Mouse (Mus musculus) midbrain, embryonic 16.5 days (tissue): Measurements from ENCODE around the gene 4930449I24Rik. TPM values are rescaled to one million over a fixed set of nuclear protein-coding genes. Genes with fewer than 3 reads are reported as not detected.
"Not testable (repeated sequence)": the region's sequence is repeated elsewhere in the genome, so short reads cannot be mapped to it uniquely, and the experiment has no call there.

ENCODE experiments used
- ATAC-seq: fragments of 200-750 bp; cut with Nextera tagmentation; 2 replicates; pipeline ENCODE4 v1.8.0; 2017; ENCODE audit warnings: moderate TSS enrichment
- H3K27ac ChIP-seq: fragments of 300-500 bp; sonication (generic); 2 replicates; pipeline ENCODE4 v1.5.1; 2014; ENCODE audit warnings: mild to moderate bottlenecking, low read length, mixed read lengths
- H3K27me3 ChIP-seq: fragments of 300-500 bp; sonication (generic); 2 replicates; pipeline ENCODE4 v1.6.1; 2014; ENCODE audit warnings: low read depth, low read length, mixed read lengths; ENCODE audit not compliant: control insufficient read depth, insufficient read depth
- H3K36me3 ChIP-seq: fragments of 300-500 bp; sonication (generic); 2 replicates; pipeline ENCODE4 v1.6.1; 2014; ENCODE audit warnings: mild to moderate bottlenecking, low read length, moderate library complexity, mixed read lengths; ENCODE audit not compliant: control insufficient read depth, insufficient read depth
- H3K4me1 ChIP-seq: fragments of 300-500 bp; sonication (generic); 2 replicates; pipeline ENCODE4 v1.6.1; 2014; ENCODE audit warnings: mild to moderate bottlenecking, low read length, mixed read lengths; ENCODE audit not compliant: control insufficient read depth, insufficient read depth
- H3K4me2 ChIP-seq: fragments of 300-500 bp; sonication (generic); 2 replicates; pipeline ENCODE4 v1.6.1; 2014; ENCODE audit warnings: mild to moderate bottlenecking, low read length, mixed read lengths
- H3K4me3 ChIP-seq: fragments of 300-500 bp; sonication (generic); 2 replicates; pipeline ENCODE4 v1.5.1; 2014; ENCODE audit warnings: low read depth, mild to moderate bottlenecking, low read length, moderate library complexity, mixed read lengths
- H3K9ac ChIP-seq: fragments of 300-500 bp; sonication (generic); 2 replicates; pipeline ENCODE4 v1.6.1; 2014; ENCODE audit warnings: low read depth, low read length, mixed read lengths
- H3K9me3 ChIP-seq: fragments of 300-500 bp; sonication (generic); replicated peaks from 2 replicates; pipeline ENCODE4 v1.6.1; 2014; ENCODE audit warnings: mild to moderate bottlenecking, low read length, mixed read lengths; ENCODE audit not compliant: control insufficient read depth, poor library complexity, severe bottlenecking
- WGBS: fragments of 180-500 bp; shearing (Covaris S2); extraction: QIAGEN DNeasy Blood & Tissue Kit; methylation state at CpG from one replicate; pipeline ENCODE4 v1.1.7; 2014; 5-methylcytosine and 5-hydroxymethylcytosine counted together
- polyA plus RNA-seq: library from polyadenylated mRNA; unstranded; fragments of >200 nt; fragmentation: Nextera tagmentation; extraction: Ambion mirVana; gene quantifications from 2 replicates; pipeline ENCODE4 v1.2.1, GENCODE M21; 2015

The 4930449I24Rik gene
- not detected in 2 replicates for polyA plus RNA-seq

- WGBS = no CpG with 5 or more reads among the region's 5 CpGs
- not testable (repeated sequence) for H3K27ac ChIP-seq, ATAC-seq, H3K27me3 ChIP-seq, H3K36me3 ChIP-seq, H3K4me2 ChIP-seq, H3K4me1 ChIP-seq, H3K9ac ChIP-seq, H3K4me3 ChIP-seq, H3K9me3 ChIP-seq
These were observed at the start of gene 4930449I24Rik for GRCm38 (mm10) chr5:146502099-146502498. TSS of gene 4930449I24Rik (plus strand) at chr5:146502399.

DNA sequence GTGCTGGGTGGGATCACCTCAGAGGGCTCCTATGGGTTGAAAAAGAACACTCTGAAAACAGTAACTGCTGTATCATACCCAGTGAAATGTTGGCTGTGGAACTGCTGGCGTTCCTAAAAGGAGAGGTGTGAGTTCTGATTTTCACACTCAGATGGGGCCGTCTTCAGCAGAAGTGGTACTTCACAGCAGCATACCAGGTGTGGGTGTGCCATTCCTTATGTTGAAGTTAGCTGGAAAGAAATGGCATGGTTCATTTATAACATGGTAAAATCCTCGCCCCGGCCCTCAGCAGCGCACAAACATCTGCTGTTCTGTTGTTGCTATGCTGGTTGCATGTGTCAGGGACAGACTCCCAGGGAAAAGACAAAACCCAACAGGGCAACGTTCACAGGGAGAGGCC, 48.6 kb upstream of the 4930449I24Rik start:
- H3K27me3 ChIP-seq = no peaks in the 10 kb centered on the region
- no peak overlapping the region for H3K27ac ChIP-seq
- no peak overlapping the region for H3K9ac ChIP-seq
- no peaks in the 10 kb centered on the region for H3K4me1 ChIP-seq
- no peaks in the 10 kb centered on the region for H3K9me3 ChIP-seq
- ATAC-seq = no peak
- H3K36me3 ChIP-seq = peaks cover 12% of the 10 kb centered on the region
- WGBS = 93% methylated on average over 6 of the region's 6 CpGs
- no peak overlapping the region for H3K4me3 ChIP-seq
- H3K4me2 ChIP-seq = no peak overlapping the region

- Histone ChIP-seq H3K4me3 (no peak overlapping the region), H3K27me3 (no peaks in the 10 kb centered on the region), H3K36me3 (peaks cover 15% of the 10 kb centered on the region), H3K4me1 (no peaks in the 10 kb centered on the region), H3K27ac (no peak overlapping the region), H3K9ac (no peak overlapping the region), H3K4me2 (no peak overlapping the region), H3K9me3 (no peaks in the 10 kb centered on the region)
- no peak for ATAC-seq
- 85% methylated on average over 8 of the region's 8 CpGs for WGBS
These were observed 40.6 kb upstream of the 4930449I24Rik start for GRCm38 (mm10) chr5:146461612-146462011.

- Histone ChIP-seq H3K9ac (no peak overlapping the region), H3K4me1 (no peaks in the 10 kb centered on the region), H3K9me3 (no peaks in the 10 kb centered on the region), H3K4me3 (no peak overlapping the region), H3K4me2 (no peak overlapping the region), H3K36me3 (peaks cover 10% of the 10 kb centered on the region), H3K27ac (no peak overlapping the region), H3K27me3 (no peaks in the 10 kb centered on the region)
- no peak for ATAC-seq
- WGBS = 95% methylated on average over 19 of the region's 19 CpGs
These were observed 35.5 kb upstream of the 4930449I24Rik start for GRCm38 (mm10) chr5:146466663-146467062.

GRCm38 (mm10) chr5:146468311-146468710, 33.9 kb upstream of the 4930449I24Rik start:
- Histone ChIP-seq H3K27me3 (no peaks in the 10 kb centered on the region), H3K4me1 (no peaks in the 10 kb centered on the region), H3K4me2 (no peak overlapping the region), H3K4me3 (no peak overlapping the region), H3K27ac (no peak overlapping the region), H3K36me3 (peaks cover 6% of the 10 kb centered on the region), H3K9ac (no peak overlapping the region), H3K9me3 (no peaks in the 10 kb centered on the region)
- ATAC-seq = no peak
- 88% methylated on average over 9 of the region's 9 CpGs for WGBS

GRCm38 (mm10) chr5:146470821-146471220, 31.4 kb upstream of the 4930449I24Rik start:
- no peak for ATAC-seq
- no peak overlapping the region for H3K4me3 ChIP-seq
- 92% methylated on average over 9 of the region's 9 CpGs for whole genome bisulfite sequencing
- H3K9ac ChIP-seq = no peak overlapping the region
- no peak overlapping the region for H3K27ac ChIP-seq
- H3K4me1 ChIP-seq = no peaks in the 10 kb centered on the region
- no peaks in the 10 kb centered on the region for H3K27me3 ChIP-seq
- peaks cover 6% of the 10 kb centered on the region for H3K36me3 ChIP-seq
- H3K4me2 ChIP-seq = no peak overlapping the region
- no peaks in the 10 kb centered on the region for H3K9me3 ChIP-seq

- Histone ChIP-seq H3K27ac (no peak overlapping the region), H3K9ac (no peak overlapping the region), H3K27me3 (no peaks in the 10 kb centered on the region), H3K4me1 (no peaks in the 10 kb centered on the region), H3K9me3 (no peaks in the 10 kb centered on the region), H3K4me3 (no peak overlapping the region), H3K36me3 (peaks cover 6% of the 10 kb centered on the region), H3K4me2 (no peak overlapping the region)
- 86% methylated on average over 5 of the region's 5 CpGs for WGBS
- ATAC-seq = no peak
These were observed 30.9 kb upstream of the 4930449I24Rik start for GRCm38 (mm10) chr5:146471311-146471710.

- ATAC-seq = no peak
- Histone ChIP-seq H3K27me3 (no peaks in the 10 kb centered on the region), H3K4me2 (no peak overlapping the region), H3K36me3 (peaks cover 6% of the 10 kb centered on the region), H3K9me3 (no peaks in the 10 kb centered on the region), H3K9ac (no peak overlapping the region), H3K27ac (no peak overlapping the region), H3K4me1 (no peaks in the 10 kb centered on the region), H3K4me3 (no peak overlapping the region)
- 90% methylated on average over 12 of the region's 12 CpGs for WGBS
These were observed 30.4 kb upstream of the 4930449I24Rik start for GRCm38 (mm10) chr5:146471821-146472220.

- H3K36me3 ChIP-seq = not testable (repeated sequence)
These were observed 22.6 kb upstream of the 4930449I24Rik start for GRCm38 (mm10) chr5:146479564-146479963.

More at GRCm38 (mm10) chr5:146479564-146479963, 22.6 kb upstream of the 4930449I24Rik start:
- not testable (repeated sequence) for H3K27me3 ChIP-seq, H3K27ac ChIP-seq, H3K4me3 ChIP-seq, H3K9me3 ChIP-seq, H3K4me1 ChIP-seq, ATAC-seq, H3K4me2 ChIP-seq, H3K9ac ChIP-seq
- WGBS = 13% methylated on average over 4 of the region's 4 CpGs
